Mouse (Mus musculus): ENCODE data around the gene Ctsf.
"Not testable (repeated sequence)": the region's sequence is repeated elsewhere in the genome, so short reads cannot be mapped to it uniquely, and the experiment has no call there.

The Ctsf gene

DNA sequence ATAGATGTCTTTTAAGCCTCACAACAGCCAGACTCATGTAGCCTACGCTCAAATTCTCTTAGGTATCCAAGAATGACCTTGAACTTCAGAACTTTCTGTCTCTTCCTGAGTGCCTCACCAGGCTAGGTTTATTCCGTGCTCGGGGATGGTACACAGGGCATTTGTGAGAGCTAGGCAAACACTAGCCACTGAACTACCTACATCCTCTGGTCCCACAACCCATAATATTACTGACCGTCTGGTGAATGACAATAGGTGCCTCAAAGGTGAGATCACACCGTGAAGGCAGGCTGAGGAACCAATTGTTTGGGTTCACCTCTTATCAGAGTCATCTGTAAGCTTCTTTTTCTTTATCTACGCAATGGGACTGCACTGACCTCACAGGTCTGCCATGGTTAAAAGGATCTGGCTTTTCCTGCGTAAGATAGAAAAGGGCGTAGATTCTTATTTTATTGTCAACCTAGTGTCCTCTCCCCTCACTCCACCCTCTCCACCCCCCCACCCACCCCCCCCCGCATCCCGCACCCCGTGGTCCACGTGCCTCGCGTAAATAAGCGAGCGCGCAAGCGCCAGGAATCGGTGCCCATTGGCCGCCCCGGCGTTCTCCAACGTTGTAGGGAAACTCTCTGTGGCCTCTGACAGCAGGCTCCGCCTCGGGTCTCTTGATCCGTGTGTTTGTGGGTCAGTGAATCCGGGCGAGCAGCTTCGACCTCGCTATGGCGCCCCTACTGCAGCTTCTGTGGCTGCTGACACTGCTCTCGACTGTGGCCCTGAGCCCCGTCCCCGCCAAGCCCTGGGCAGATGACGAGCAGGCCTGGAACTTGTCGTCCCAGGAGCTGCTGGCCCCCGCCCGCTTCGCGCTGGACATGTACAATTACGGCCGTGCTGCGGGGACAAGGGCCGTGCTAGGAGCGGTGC, at the start of gene Ctsf:
Gene Ctsf, plus strand, starts transcription at position 579 of the 918 bp plus-strand sequence.
- peak; percentile 85 for DNase-seq

- DNase-seq = no peak
These were observed 44.6 kb upstream of the Ctsf start for GRCm38 (mm10) chr19:4810309-4810708.

DNA sequence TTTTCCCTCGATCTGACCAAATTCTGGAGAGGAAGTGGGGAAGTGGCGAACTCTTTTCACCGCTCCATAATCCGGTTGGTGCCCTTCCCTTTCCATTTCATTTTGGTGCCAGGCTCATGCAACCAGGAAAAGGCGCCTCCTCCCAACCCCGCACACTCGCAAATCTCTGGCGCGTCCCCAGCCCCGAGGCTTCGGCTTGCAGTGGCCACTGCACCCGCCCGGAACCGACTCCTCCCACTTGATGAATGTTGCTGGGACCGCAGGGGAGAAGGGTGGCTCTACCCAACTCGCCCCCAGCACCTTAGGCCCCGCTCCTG, 44.2 kb upstream of the Ctsf start:
- DNase-seq = no peak

DNA sequence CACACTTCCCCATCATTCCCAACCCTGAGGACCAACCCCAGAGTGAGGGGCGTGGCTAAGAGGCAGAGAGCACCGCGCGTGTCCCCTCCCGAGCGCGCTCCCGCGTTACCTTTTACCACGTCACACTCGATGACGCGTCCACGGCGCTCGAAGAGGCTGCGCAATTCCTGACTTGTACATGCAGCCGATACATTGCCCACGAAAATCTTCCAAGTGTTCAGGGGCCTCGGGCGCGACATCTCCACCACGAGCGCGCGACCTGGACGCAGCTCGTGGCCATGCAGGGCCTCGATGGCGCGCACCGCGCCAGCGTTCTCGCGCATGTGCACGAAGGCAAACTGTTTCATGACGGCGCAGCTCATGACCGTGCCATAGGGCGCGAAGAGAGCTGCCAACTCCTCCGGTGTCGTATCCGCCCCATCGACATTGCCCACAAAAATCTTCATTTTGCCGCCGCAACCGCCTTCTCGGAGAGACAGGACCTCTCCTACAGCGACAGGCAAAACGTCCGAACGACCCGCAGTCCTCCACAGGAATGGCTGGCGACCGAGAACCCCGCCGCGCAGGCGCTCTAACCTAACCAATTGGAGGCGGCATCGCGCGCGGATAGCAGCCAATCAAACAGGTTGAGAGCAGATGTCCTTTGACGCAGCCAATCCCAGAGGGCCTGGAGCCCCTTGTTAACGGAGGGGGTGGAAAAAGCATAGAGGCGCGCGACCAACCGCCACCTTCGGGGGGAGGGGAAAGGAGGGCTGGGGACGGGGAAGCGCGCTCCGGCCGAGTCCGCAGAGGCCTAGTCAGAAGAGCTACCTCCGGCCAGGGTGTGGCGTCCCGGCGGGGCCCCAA, 43.6 kb upstream of the Ctsf start, which contains the start of the genes Gm21992 and Rbm14:
Gene Gm21992, minus strand, starts transcription at position 550 of the 846 bp plus-strand sequence.
Gene Rbm14, minus strand, starts transcription at position 572 of the 846 bp plus-strand sequence.
- peak; percentile 97 for DNase-seq

GRCm38 (mm10) chr19:4811909-4812242, 43.1 kb upstream of the Ctsf start:
- DNase-seq = no peak

DNA sequence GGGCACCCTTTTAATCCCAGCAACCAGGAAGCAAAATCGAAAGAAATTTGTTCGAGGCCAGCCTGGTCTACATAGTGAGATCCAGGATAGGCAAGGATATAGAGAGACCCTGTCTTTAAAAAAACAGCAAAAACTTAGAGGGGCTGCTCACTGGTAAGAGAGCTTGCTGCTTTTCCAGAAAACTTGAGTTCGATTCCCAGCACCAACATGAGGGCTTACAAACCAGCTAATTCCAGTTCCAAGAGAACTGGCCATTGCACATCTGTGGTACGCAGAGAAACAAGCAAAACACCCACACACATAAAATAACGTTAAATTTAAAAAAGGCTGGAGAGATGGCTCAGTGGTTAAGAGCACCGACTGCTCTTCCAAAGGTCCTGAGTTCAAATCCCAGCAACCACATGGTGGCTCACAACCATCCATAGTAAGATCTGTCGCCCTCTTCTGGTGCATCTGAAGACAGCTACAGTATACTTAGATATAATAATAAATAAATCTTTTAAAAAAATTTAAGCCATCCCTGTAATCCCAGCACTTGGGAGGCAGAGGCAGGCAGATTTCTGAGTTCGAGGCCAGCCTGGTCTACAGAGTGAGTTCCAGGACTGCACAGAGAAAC, 42.5 kb upstream of the Ctsf start:
- not testable (repeated sequence) for DNase-seq

GRCm38 (mm10) chr19:4813015-4813414, 41.9 kb upstream of the Ctsf start:
- no peak for DNase-seq

DNA sequence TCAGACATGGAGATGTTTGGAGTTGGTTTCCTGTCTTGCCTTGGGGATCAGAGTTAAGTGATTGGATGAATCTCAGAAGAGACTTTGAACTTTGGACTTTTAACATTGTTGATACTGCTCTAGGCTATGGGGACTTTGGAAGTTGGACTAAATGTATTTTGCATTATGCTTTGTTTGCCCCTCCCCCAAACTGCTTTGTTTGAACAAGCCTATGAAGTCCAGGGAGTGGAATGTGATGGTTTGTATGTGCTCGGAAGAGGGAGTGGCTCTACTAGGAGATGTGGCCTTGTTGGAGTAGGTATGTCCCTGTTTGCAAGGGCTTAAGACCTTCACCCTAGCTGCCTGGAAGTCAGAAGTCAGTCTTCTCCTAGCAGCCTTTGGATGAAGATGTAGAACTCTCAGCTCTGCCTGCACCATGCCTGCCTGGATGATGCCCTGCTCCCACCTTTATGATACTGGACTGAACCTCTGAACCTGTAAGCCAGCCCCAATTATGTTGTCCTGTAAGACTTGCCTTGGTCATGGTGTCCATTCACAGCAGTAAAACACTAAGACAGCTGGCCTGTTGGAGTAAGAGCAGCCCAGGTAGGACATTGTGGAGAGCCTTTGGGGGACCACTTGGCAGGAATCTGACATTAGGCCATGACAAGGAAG, 37.6 kb upstream of the Ctsf start:
- no peak for DNase-seq

DNA sequence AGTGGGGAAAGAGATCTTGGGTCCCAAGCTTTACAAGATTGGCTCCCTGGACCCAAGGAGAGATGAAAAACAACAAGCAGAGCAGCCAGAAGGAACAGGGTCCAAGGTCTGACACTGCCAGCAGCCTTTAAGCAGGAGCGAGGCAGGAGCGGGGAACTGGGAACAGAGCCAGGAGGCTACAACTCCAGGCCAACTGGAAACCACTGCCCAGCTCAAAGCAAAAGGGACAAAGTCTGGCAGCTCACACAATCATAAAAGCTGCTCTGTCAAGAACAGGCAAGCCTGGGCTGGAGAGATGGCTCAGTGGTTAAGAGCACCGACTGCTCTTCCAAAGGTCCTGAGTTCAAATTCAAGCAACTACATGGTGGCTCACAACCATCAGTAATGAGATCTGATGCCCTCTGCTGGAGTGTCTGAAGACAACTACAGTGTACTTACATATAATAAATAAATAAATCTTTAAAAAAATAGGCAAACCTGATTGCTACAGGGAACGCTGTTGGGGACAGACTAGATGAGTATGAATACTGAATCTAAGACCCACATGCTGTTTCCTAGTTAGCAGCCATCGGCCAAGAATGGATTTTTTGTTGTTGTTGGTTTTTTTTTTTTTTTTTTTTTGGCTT, 34.1 kb upstream of the Ctsf start:
- peak; percentile 73 for DNase-seq

GRCm38 (mm10) chr19:4828444-4829114, 26.4 kb upstream of the Ctsf start:
- DNase-seq = no peak

DNA sequence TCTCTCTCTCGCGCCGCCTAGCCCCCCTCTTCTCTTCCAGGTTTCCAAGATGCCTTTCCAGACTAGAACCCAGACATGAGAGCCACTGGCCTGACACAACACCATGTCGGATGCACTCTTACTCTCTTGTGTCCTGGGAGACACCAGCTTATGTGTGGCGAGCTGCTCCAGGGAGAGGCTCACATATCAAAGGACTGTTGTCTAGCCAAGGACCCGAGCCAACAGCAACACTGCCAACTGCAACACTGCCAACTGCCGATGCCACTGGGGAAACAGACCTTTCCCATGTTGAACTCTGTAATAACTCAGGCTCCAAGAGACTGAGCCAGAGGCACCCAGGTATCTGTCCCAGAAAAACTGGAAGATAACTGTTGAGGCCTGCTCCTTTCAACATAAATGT, 25.8 kb upstream of the Ctsf start:
- no peak for DNase-seq

DNA sequence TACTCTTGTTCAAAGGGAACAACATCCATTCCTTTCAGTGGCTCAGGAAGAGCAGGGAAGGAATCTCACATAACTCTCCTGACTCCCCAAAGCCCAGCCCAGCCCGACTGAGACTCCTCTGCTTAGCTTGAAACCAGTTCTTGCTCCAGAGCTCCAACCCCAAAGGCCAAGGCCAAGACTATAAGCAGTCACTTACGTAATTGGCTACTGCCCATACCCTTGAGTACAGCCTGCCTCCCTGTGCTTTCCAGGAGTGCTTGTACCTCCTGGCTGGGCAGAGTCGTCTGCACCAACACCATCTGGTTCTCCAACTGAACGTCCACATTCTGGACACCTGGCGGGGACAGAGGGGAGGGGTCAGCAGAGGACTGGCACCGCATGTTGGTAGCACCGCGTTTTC, 21.0 kb upstream of the Ctsf start:
- no peak for DNase-seq

DNA sequence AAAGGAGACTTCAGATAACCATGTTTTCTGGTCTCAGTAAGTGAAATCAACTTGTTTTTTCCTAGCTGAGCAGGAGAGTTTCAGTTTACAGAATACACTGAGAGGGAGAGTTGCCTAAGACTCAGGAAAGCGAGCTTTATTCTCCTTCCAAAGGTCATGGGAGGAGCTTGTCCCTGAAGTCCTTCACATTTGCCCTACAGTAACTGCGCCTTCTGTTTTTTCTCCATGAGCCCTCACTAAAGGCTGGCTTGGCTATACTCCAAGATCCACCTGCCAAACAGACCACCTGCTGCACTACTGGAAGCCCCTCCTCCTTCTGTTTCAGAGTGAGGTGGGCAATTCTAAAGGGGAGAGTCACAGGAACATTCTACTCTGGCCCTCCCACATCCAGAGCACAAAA, 18.8 kb upstream of the Ctsf start:
- DNase-seq = no peak

DNA sequence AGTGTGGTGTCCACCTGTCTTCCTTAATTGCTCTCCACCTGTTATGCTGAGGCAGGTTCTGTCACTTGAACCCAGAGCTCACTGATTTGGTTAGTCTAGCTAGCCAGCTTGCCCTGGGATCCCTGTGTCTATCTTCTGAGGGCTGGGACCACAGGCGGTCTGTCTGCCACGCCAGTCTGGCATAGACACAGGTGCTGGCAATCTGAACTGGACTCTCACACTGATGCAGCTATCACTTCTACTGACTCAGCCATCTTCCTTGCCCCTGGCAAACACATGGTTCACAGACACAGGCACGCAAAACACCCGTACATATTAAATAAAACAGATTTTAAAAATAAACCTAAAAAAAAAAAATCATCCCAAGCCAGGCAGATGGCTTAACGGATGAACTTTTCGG, 17.9 kb upstream of the Ctsf start:
- no peak for DNase-seq

DNA sequence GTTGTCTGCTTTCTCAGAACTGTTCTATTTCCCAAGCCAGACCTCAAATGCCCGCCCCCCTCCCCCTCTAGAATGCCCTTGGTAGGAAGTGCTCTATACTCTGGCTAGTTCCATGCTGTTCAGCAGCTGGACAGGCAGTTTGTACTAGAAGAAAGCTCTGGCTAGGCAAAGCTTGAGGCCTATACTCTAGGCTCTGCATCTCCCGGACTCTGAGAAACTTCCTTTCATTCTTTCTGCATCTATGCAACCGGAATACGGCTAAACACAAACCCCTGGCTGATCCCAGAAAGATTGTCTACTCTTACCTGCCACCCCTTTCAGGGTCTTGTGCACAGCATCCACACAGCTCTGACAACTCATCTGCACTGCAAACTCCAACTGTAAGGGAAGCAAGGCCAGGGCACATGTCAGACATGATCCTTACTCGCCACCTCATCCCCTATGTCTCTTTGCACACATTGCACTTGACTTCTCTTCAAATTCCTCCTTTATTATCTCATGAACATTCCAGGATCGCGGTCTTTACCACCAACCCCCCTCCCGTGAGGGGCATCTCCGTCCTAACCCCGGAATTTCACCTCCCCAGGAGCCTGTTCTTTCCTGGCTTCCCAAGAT, 16.3 kb upstream of the Ctsf start:
- no peak for DNase-seq

DNA sequence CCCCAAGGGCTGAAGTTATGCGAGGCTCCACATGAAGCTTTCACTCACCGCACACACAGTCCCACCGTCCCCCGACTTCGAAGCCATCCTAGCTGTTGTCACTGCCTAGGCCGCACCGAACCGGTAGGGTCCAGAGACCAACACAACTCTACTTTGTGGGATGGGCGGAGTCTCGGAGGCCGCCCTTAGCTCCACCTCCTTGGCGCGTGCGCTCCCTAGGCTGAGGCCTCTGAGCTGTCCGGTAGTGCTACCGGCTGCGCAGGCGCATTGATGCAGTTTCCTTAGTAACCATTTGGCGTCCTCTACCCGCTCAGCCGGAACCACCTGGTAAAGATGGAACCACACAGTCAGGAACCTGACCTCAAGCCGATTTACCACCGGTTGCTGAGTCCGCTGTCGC, 15.8 kb upstream of the Ctsf start, which contains the start of the genes Ccs and Ccdc87:
Gene Ccs, minus strand, starts transcription at position 184 of the 400 bp plus-strand sequence.
Gene Ccdc87, plus strand, starts transcription at position 218 of the 400 bp plus-strand sequence.
- DNase-seq = peak; percentile 98

GRCm38 (mm10) chr19:4840848-4841247, 14.1 kb upstream of the Ctsf start:
- no peak for DNase-seq

DNA sequence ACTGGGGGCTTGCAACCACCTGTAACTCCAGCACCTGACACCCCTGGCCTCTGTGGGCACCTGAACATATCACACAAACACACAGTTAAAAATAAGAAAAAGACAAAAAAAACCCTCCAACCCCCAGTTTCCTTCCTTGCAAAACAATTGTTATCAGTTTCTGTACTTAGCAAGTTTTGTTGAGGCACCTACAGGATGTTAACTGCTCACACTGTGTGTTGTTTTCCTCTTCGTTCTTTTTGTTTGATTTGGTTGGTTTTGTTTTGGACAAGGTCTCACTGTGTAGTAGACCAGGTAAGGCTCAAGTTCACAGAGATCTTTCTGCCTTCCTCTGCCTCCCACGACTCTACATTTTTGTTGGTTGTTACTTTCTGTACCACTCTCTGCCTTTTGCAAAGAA, 12.3 kb upstream of the Ctsf start:
- DNase-seq = no peak

DNA sequence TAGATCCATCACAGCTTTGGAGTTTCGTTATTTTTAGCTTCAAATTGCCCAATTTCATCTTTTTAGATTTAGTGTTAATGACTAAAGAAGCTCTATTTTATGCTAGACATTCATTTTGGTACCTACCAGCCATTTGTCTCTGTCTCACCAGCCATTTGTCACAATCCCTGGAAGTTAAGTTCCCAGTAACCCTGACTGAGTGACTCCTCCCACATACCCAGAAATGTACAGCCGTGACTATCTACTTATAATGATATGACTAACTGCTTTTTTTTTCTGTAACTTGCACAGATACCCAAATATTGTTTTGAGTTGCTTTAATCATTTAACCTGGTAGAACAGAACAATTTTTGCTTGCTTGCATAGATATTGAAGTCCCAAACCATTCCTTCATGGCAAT, 9.1 kb upstream of the Ctsf start:
- no peak for DNase-seq

DNA sequence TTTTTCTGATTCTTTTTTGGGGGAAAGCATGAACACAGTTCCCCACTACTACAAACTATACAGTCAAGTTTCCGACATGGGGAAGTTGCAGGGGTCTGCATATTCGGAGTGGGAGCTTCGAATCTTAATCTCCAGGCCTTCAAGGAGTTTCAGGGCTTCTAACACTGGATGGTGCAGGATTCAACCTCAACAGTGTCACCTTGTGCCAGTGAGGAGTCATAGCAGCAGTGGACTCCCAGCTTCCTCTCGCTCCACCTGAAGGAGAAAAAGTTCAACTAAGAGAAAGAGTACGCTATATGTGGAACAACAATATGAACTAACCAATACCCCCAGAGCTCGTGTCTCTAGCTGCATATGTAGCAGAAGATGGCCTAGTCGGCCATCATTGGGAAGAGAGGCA, 7.4 kb upstream of the Ctsf start:
- peak; percentile 21 for DNase-seq

GRCm38 (mm10) chr19:4849800-4850199, 5.1 kb upstream of the Ctsf start:
- DNase-seq = no peak

All from lung, postnatal 14 days (tissue).